Mouse (Mus musculus) thymus, postnatal 36 days (tissue): ENCODE data around the gene Tmem94.

Experiments used
- DNase-seq, 2 experiments: peaks; one replicate each; pipeline ENCODE4 v3.0.0; 2022; ENCODE audit warnings: mixed read lengths in 2 of 2

The Tmem94 gene

GRCm38 (mm10) chr11:115809311-115809781, 44.1 kb downstream of the Tmem94 start:
- DNase-seq = no peak

GRCm38 (mm10) chr11:115810377-115810776, 45.1 kb downstream of the Tmem94 start:
- DNase-seq = no peak

GRCm38 (mm10) chr11:115811381-115812093, 46.3 kb downstream of the Tmem94 start:
- DNase-seq = no peak

- no peak for DNase-seq
Measured at GRCm38 (mm10) chr11:115812095-115812494, 46.9 kb downstream of the Tmem94 start.

GRCm38 (mm10) chr11:115812533-115813420, 47.5 kb downstream of the Tmem94 start:
- no peak for DNase-seq

GRCm38 (mm10) chr11:115813507-115814296, 48.5 kb downstream of the Tmem94 start, which contains the start of gene Caskin2:
TSS of gene Caskin2 (minus strand) at chr11:115813639.
- peak; percentile 95 to 97 for DNase-seq

GRCm38 (mm10) chr11:115814605-115815450, 49.6 kb downstream of the Tmem94 start, which contains the start of gene Tsen54:
TSS of gene Tsen54 (plus strand) at chr11:115814724.
- DNase-seq = peak; percentile 82 to 83

GRCm38 (mm10) chr11:115817331-115817730, 52.1 kb downstream of the Tmem94 start:
- no peak for DNase-seq

- no peak for DNase-seq
Measured at GRCm38 (mm10) chr11:115819915-115820623, 54.8 kb downstream of the Tmem94 start.

- no peak for DNase-seq
Measured at GRCm38 (mm10) chr11:115821001-115821400, 55.8 kb downstream of the Tmem94 start.

GRCm38 (mm10) chr11:115823774-115824740, 58.8 kb downstream of the Tmem94 start, which contains the start of gene Llgl2:
TSS of gene Llgl2 (plus strand) at chr11:115824049.
- peak; percentile 87 to 91 for DNase-seq

GRCm38 (mm10) chr11:115824813-115825212, 59.6 kb downstream of the Tmem94 start:
- no peak for DNase-seq

GRCm38 (mm10) chr11:115826487-115826886, 61.3 kb downstream of the Tmem94 start:
- DNase-seq = no peak

- no peak for DNase-seq
Measured at GRCm38 (mm10) chr11:115827624-115828023, 62.4 kb downstream of the Tmem94 start.

- no peak for DNase-seq
Measured at GRCm38 (mm10) chr11:115829036-115829435, 63.8 kb downstream of the Tmem94 start.

- no peak for DNase-seq
Measured at GRCm38 (mm10) chr11:115830550-115831325, 65.5 kb downstream of the Tmem94 start.

GRCm38 (mm10) chr11:115831518-115831917, 66.3 kb downstream of the Tmem94 start:
- DNase-seq = no peak

GRCm38 (mm10) chr11:115832064-115832463, 66.8 kb downstream of the Tmem94 start:
- no peak for DNase-seq

GRCm38 (mm10) chr11:115832523-115832922, 67.3 kb downstream of the Tmem94 start:
- no peak for DNase-seq
